Mouse (Mus musculus): ENCODE measurements at regions not wholly inside any gene's neighbourhood (a gene's known extent, or its start where the extent isn't known, plus 50 kb on each side); places are given as distances from the start of the nearest gene placed in this dataset.

DNA sequence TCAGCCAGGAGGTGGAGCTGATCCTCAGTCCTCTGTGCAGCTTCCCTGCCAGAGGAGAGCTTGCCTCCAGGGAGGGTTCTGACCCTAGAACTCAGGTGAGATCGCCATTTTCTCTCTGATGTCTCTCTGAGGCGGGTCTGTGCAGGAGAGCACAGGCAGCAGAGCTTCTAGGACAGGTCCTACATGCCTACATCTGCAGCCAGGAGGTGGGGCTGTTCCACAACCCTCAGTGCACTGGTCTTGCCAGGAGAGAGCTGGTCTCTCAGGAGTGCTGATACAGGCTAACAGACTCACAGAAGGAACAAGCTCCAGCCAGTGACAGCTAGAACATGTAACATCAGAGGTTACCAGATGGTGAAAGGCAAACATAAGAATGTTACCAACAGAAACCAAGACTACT, 165.4 kb downstream of the Tmem17 start:
- no peak overlapping the region for H3K27ac ChIP-seq (ENCODE audit: insufficient read depth, low read depth, low read length)
- 30% methylated on average over 2 of the region's 2 CpGs for WGBS
- H3K4me1 ChIP-seq (ENCODE audit: control insufficient read depth, insufficient read depth, low read length): no peaks in the 10 kb centered on the region
- TF ChIP-seq POLR2A (IDR thresholded peaks at IDR 0.05; ENCODE audit: insufficient read depth, low read depth, low read length) (no peak), CTCF (IDR thresholded peaks at IDR 0.05; ENCODE audit: insufficient read depth, low read depth, low read length) (no peak)
- no peak overlapping the region for H3K4me3 ChIP-seq (ENCODE audit: insufficient read depth, low read depth, low read length)

DNA sequence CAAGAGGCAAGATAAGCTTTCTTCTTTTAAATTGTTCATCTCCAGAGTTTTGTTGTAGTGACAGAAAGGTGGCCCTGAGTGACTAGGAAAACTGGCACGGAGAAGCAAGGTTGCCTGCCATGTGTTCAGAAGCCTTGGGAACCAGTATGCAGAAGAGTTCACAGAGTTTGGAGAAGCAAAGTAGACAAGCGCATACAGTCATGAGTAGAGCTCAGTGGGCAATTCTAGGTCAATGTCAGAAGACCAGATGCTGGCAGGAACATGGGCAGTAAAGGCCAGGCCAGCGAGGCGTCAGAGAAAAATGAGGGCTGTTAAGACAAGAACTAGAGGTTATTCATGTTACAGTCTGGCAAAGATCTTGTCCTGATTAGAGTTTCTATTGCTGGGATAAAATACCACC, 172.7 kb downstream of the Tmem17 start:
- no peak for TF ChIP-seq POLR2A (IDR thresholded peaks at IDR 0.05; ENCODE audit: insufficient read depth, low read depth, low read length)
- no peak for TF ChIP-seq CTCF (IDR thresholded peaks at IDR 0.05; ENCODE audit: insufficient read depth, low read depth, low read length)
- WGBS: 86% methylated on average over 4 of the region's 4 CpGs
- Histone ChIP-seq H3K4me3 (ENCODE audit: insufficient read depth, low read depth, low read length) (no peak overlapping the region), H3K27ac (ENCODE audit: insufficient read depth, low read depth, low read length) (no peak overlapping the region), H3K4me1 (ENCODE audit: control insufficient read depth, insufficient read depth, low read length) (no peaks in the 10 kb centered on the region)

DNA sequence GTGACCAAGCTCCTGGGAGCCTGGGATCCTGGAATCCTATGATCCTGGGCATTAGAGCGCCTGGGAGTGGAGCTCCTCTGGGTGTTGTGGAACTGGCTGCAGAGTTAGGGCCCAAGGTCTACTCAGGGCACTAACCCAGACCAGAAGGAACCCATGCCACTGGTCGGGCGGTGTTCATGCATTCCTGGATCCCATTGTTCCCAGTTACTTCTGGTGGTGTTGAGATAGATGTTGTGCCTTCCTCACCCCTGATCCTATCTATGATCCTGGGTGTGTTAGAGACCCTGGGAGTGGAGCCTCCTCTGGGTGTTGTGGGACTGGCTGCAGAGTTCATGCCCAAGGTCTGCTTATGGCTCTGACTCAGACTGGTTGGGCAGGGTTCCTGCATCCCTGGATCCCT, 169.9 kb downstream of the B3gnt2 start:
- no peak overlapping the region for H3K27ac ChIP-seq (ENCODE audit: insufficient read depth, low read depth, low read length)
- no peak overlapping the region for H3K4me3 ChIP-seq (ENCODE audit: insufficient read depth, low read depth, low read length)
- 98% methylated on average over 3 of the region's 3 CpGs for WGBS
- TF ChIP-seq POLR2A (IDR thresholded peaks at IDR 0.05; ENCODE audit: insufficient read depth, low read depth, low read length) (no peak), CTCF (IDR thresholded peaks at IDR 0.05; ENCODE audit: insufficient read depth, low read depth, low read length) (no peak)
- no peaks in the 10 kb centered on the region for H3K4me1 ChIP-seq (ENCODE audit: control insufficient read depth, insufficient read depth, low read length)

DNA sequence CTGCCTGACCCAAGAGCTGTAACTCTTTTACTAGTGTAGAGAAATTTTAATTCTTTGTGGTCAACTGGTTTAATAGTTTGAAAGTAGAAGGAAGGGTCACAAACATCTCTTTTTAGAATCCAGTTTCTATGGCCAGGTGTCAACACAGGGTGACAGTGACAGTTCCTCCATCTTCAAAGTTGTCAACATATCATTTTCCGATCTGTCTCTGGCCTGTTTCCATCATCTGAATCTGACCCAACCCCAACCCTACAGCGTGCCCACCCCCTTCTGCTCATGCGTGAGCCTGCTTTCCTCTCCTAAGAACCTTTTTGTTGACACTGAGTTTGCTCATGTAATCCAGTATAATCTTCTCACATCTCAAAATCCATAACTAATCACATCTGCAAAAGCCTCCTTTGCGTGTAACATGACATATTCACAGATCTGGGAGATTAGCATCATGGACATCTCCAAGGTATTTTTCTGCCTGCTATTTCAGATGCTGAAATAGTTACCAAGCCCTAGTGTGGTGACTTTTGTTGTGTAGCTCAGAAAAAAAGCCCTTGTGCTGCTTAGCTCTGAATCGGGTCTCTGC, 168.4 kb downstream of the B3gnt2 start:
- 90% methylated on average over 5 of the region's 5 CpGs for whole genome bisulfite sequencing
- H3K4me3 ChIP-seq (ENCODE audit: insufficient read depth, low read depth, low read length): no peak overlapping the region
- H3K27ac ChIP-seq (ENCODE audit: insufficient read depth, low read depth, low read length): no peak overlapping the region
- no peaks in the 10 kb centered on the region for H3K4me1 ChIP-seq (ENCODE audit: control insufficient read depth, insufficient read depth, low read length)
- TF ChIP-seq CTCF (IDR thresholded peaks at IDR 0.05; ENCODE audit: insufficient read depth, low read depth, low read length) (no peak), POLR2A (IDR thresholded peaks at IDR 0.05; ENCODE audit: insufficient read depth, low read depth, low read length) (no peak)

DNA sequence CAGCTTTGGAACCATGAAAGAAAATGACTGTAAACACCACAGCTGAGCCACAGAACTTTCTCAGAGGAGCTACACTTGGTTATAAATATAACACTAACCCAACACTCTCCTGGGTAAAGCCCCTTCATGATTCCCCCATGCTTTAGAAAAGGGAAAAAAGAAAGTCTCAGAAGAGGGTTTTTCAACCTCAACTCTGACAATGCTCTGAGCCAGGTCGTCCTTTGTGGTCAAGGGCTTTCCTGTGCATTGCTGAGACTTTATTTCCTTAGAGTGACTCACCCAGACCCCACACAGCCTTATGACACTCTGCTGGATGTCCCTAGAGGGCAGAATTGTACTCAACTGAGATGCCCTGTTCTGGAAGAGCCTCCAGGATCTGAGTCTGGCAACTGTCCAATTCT, 167.8 kb downstream of the B3gnt2 start:
- no peak for TF ChIP-seq POLR2A (IDR thresholded peaks at IDR 0.05; ENCODE audit: insufficient read depth, low read depth, low read length)
- TF ChIP-seq CTCF (IDR thresholded peaks at IDR 0.05; ENCODE audit: insufficient read depth, low read depth, low read length): no peak
- Histone ChIP-seq H3K27ac (ENCODE audit: insufficient read depth, low read depth, low read length) (no peak overlapping the region), H3K4me3 (ENCODE audit: insufficient read depth, low read depth, low read length) (no peak overlapping the region), H3K4me1 (ENCODE audit: control insufficient read depth, insufficient read depth, low read length) (peaks cover under 1% of the 10 kb centered on the region; the same call in 1 of the 2 replicates)
- WGBS: 53% methylated on average over 1 of the region's 1 CpGs

DNA sequence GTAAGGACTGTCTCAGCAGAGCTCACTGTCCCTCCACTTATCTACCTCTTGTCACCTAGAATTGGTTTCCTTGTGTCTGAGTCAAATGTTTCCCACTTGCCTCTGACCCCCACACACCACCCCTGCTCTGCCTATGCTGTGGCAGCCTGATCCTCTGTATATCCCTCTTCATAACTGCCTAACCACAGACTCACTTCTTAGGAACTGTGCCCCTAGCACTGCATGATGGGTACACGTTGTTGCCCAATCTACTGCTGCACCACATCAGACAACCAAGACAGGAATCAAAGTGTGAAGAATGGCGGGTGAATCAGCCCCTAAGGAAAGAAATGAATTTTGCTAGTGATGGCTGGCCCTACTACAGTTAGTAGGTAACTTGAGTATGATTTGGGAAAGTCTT, 167.4 kb downstream of the B3gnt2 start:
- TF ChIP-seq CTCF (IDR thresholded peaks at IDR 0.05; ENCODE audit: insufficient read depth, low read depth, low read length): no peak
- TF ChIP-seq POLR2A (IDR thresholded peaks at IDR 0.05; ENCODE audit: insufficient read depth, low read depth, low read length): no peak
- peaks cover 3% of the 10 kb centered on the region; the same call in 1 of the 2 replicates for H3K4me1 ChIP-seq (ENCODE audit: control insufficient read depth, insufficient read depth, low read length)
- H3K27ac ChIP-seq (ENCODE audit: insufficient read depth, low read depth, low read length): no peak overlapping the region
- H3K4me3 ChIP-seq (ENCODE audit: insufficient read depth, low read depth, low read length): no peak overlapping the region
- WGBS: 92% methylated on average over 2 of the region's 2 CpGs

DNA sequence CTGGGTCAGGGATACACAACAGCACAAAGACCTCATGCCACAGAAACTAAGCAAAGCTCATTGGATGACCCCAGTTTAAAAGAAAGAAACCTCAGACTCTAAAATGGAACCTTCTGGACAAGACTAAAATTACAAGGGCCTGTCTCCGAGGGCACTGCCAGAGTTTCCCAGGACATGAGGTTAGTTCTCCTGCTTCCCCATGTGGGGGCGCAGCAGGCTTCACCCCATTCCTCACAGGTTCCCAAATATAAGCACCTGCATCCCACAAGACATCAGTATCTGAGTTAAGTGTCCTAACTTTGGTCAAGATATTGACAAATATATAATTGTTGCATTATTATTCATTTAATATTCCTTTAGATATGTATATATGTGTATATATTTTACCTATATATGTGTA, 166.8 kb downstream of the B3gnt2 start:
- TF ChIP-seq CTCF (IDR thresholded peaks at IDR 0.05; ENCODE audit: insufficient read depth, low read depth, low read length) (no peak), POLR2A (IDR thresholded peaks at IDR 0.05; ENCODE audit: insufficient read depth, low read depth, low read length) (no peak)
- WGBS: 83% methylated on average over 2 of the region's 2 CpGs
- Histone ChIP-seq H3K4me1 (ENCODE audit: control insufficient read depth, insufficient read depth, low read length) (peaks cover 9% of the 10 kb centered on the region), H3K4me3 (ENCODE audit: insufficient read depth, low read depth, low read length) (no peak overlapping the region), H3K27ac (ENCODE audit: insufficient read depth, low read depth, low read length) (no peak overlapping the region)

DNA sequence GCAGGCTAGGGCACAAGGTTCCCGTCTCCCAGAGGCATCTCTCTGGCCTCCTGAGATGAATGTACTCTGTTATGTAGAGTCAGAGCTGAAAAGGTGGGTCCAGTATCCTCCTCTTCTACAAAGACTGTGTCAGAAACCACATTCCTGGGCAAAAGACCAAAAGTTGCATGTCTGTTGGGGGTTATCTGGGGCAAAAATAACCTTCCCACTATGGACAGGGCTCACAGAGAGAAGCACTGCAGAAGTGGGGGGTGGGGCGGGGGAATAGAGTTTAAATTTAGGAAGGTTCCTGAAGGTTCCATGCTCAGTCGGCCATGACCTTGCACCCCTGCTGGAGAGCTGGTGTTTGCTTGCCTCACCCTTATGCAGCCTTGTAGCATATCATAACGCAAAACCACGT, 165.9 kb downstream of the B3gnt2 start:
- Histone ChIP-seq H3K4me1 (ENCODE audit: control insufficient read depth, insufficient read depth, low read length) (peaks cover 9% of the 10 kb centered on the region), H3K27ac (ENCODE audit: insufficient read depth, low read depth, low read length) (no peak overlapping the region), H3K4me3 (ENCODE audit: insufficient read depth, low read depth, low read length) (no peak overlapping the region)
- 88% methylated on average over 5 of the region's 5 CpGs for WGBS
- no peak for TF ChIP-seq POLR2A (IDR thresholded peaks at IDR 0.05; ENCODE audit: insufficient read depth, low read depth, low read length)
- TF ChIP-seq CTCF (IDR thresholded peaks at IDR 0.05; ENCODE audit: insufficient read depth, low read depth, low read length): no peak

DNA sequence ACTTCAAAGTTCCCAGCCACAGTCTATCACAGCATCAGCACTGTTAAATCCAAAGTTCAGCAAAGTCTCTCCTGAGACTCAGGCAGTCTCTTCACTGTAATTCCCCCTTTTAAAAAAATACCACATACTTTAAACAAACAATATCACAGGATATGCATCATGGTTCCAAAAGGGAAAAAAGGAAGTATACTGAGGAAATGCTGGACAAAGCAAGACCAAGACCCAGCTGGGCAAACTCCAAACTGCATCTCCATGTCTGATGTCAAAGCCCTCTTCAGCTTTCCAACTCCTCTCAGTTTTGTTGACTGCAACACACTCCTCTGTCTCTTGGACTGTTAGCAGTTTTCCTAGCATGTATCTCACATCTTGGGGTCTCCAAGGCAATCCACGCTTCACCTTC, 165.5 kb downstream of the B3gnt2 start:
- Histone ChIP-seq H3K4me3 (ENCODE audit: insufficient read depth, low read depth, low read length) (no peak overlapping the region), H3K27ac (ENCODE audit: insufficient read depth, low read depth, low read length) (no peak overlapping the region), H3K4me1 (ENCODE audit: control insufficient read depth, insufficient read depth, low read length) (peaks cover 9% of the 10 kb centered on the region)
- 100% methylated on average over 1 of the region's 1 CpGs for WGBS
- TF ChIP-seq POLR2A (IDR thresholded peaks at IDR 0.05; ENCODE audit: insufficient read depth, low read depth, low read length): no peak
- TF ChIP-seq CTCF (IDR thresholded peaks at IDR 0.05; ENCODE audit: insufficient read depth, low read depth, low read length): no peak
